Mouse (Mus musculus) heart, embryonic 13.5 days (tissue): Measurements from ENCODE around the gene Snx1. TPM values are rescaled to one million over a fixed set of nuclear protein-coding genes. Genes with fewer than 3 reads are reported as not detected.

Source experiments
- ATAC-seq: fragments of 200-750 bp; cut with Nextera tagmentation; 2 replicates; pipeline ENCODE4 v1.8.0; 2017; ENCODE audit warnings: moderate TSS enrichment; ENCODE audit not compliant: insufficient number of reproducible peaks, low FRiP score, low TSS enrichment; ENCODE audit errors: extremely low read depth
- H3K27ac ChIP-seq: fragments of 300-500 bp; sonication (generic); replicated peaks from 2 replicates; pipeline ENCODE4 v1.5.1; 2015; ENCODE audit warnings: moderate library complexity, mild to moderate bottlenecking, inconsistent platforms
- H3K27me3 ChIP-seq: fragments of 300-500 bp; sonication (generic); replicated peaks from 2 replicates; pipeline ENCODE4 v1.6.1; 2015; ENCODE audit warnings: mild to moderate bottlenecking, inconsistent platforms
- H3K36me3 ChIP-seq: fragments of 300-500 bp; sonication (generic); 2 replicates; pipeline ENCODE4 v1.6.1; 2015; ENCODE audit warnings: mild to moderate bottlenecking, inconsistent platforms
- H3K4me1 ChIP-seq: fragments of 300-500 bp; sonication (generic); 2 replicates; pipeline ENCODE4 v1.6.1; 2015; ENCODE audit warnings: inconsistent platforms
- H3K4me2 ChIP-seq: fragments of 300-500 bp; sonication (generic); 2 replicates; pipeline ENCODE4 v1.6.1; 2015; ENCODE audit warnings: inconsistent platforms, mild to moderate bottlenecking, moderate library complexity
- H3K4me3 ChIP-seq: fragments of 300-500 bp; sonication (generic); 2 replicates; pipeline ENCODE4 v1.5.1; 2015; ENCODE audit warnings: moderate library complexity, mild to moderate bottlenecking, inconsistent platforms
- H3K9ac ChIP-seq: fragments of 300-500 bp; sonication (generic); 2 replicates; pipeline ENCODE4 v1.6.1; 2015; ENCODE audit warnings: inconsistent platforms, mild to moderate bottlenecking, moderate library complexity
- H3K9me3 ChIP-seq: fragments of 300-500 bp; sonication (generic); 2 replicates; pipeline ENCODE4 v1.6.1; 2016; ENCODE audit warnings: inconsistent platforms
- WGBS: fragments of 180-500 bp; shearing (Covaris S2); methylation state at CpG from one replicate; pipeline ENCODE4 v1.1.7; 2015; ENCODE audit warnings: mixed read lengths; 5-methylcytosine and 5-hydroxymethylcytosine counted together
- polyA plus RNA-seq: library from polyadenylated mRNA; unstranded; fragments of >200 nt; fragmentation: Nextera tagmentation; extraction: Ambion mirVana; gene quantifications from 2 replicates; pipeline ENCODE4 v1.2.1, GENCODE M21; 2015

The Snx1 gene
- polyA plus RNA-seq, 1 experiment from 2014 or later, result 59.6 TPM

DNA sequence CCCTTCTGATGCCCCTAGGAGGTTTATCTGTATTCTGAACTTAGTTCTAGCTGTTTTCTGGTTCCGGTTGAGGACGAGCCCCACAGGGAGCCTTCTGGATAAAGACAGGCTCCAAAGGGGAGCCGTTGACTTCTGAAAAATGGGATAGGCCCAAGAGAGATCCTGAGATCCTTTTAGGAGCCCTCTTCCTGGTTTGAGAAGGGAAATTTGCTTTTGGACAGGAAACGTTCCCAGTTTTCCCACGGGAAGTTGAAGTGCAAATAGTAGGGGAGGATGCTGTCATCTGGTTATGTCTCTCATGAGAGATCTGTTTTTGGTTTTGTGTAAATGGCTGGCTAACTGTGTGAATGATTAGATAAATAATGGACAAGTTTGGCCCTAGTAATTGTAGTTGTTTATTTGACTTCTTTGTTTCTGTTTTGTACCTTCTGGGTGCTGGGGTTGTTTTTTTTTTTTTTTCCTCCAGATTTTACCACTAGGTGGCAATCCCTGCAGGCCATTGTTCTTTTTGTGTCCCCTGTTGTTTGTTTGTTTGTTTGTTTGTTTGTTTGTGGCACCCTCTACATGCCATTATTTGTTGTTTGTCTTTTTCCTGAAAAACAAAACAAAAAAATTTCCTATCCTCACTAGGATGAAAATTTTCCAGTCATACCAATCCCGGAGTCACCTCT, 76.3 kb downstream of the Snx1 start:
- Histone ChIP-seq H3K9me3 (peaks cover 6% of the 10 kb centered on the region), H3K36me3 (0 out of 2 replicates have a peak, but pooled peaks cover 3% of the 10 kb centered on the region), H3K4me3 (no peak overlapping the region), H3K27me3 (no peaks in the 10 kb centered on the region), H3K9ac (no peak overlapping the region), H3K4me2 (no peak overlapping the region), H3K4me1 (peaks cover 4% of the 10 kb centered on the region; the same call in 1 of the 2 replicates), H3K27ac (no peak overlapping the region)
- 61% methylated on average over 6 of the region's 6 CpGs for WGBS
- no peak for ATAC-seq

DNA sequence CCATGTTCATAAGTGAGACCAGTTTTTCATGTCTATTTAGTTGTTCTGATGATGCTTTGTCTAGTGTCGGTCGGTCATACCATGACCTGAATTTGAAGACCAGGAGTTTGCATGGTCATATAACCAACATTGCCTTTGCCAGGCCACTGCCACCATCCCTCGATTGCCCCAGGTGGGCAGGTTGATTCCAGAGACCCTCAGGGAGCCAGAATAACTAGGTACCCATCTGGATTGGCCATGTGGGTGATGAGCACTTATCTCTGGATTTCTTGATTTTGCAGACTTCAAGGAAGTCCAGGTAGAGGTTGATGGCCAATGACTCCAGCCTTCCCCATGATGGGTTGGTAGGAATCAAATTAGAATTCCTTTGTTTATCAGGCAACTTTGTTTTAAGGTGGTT, 83.1 kb downstream of the Snx1 start:
- no peaks in the 10 kb centered on the region for H3K27me3 ChIP-seq
- WGBS, result 89% methylated on average over 3 of the region's 3 CpGs
- ATAC-seq, result no peak
- no peaks in the 10 kb centered on the region for H3K4me1 ChIP-seq
- no peak overlapping the region for H3K4me3 ChIP-seq
- peaks cover 36% of the 10 kb centered on the region for H3K36me3 ChIP-seq
- no peaks in the 10 kb centered on the region for H3K9me3 ChIP-seq
- H3K27ac ChIP-seq, result no peak overlapping the region
- H3K9ac ChIP-seq, result no peak overlapping the region
- H3K4me2 ChIP-seq, result no peak overlapping the region

DNA sequence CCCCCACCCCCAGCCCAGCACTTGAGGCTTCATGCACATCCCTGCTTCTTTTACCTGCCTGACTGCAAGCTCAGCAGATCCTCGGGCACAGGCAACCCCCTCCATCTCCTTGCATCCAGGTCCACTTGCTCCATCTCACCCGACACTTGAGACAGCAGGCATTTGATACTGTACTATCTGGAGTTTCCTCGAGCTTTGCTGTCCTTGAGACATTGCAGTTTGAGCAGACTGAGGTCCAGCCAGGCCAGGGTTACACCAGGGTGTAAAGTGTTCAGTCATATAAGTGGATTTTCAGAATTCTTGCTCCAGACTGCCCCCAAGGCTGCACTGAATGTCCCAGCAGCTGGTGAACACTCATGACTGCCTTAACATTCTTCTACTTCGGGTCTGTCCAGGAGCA, 84.1 kb downstream of the Snx1 start:
- Histone ChIP-seq H3K4me1 (no peaks in the 10 kb centered on the region), H3K4me3 (no peak overlapping the region), H3K27ac (no peak overlapping the region), H3K9me3 (no peaks in the 10 kb centered on the region), H3K9ac (no peak overlapping the region), H3K36me3 (peaks cover 44% of the 10 kb centered on the region), H3K4me2 (no peak overlapping the region), H3K27me3 (no peaks in the 10 kb centered on the region)
- 70% methylated on average over 4 of the region's 4 CpGs for WGBS
- ATAC-seq, result no peak

DNA sequence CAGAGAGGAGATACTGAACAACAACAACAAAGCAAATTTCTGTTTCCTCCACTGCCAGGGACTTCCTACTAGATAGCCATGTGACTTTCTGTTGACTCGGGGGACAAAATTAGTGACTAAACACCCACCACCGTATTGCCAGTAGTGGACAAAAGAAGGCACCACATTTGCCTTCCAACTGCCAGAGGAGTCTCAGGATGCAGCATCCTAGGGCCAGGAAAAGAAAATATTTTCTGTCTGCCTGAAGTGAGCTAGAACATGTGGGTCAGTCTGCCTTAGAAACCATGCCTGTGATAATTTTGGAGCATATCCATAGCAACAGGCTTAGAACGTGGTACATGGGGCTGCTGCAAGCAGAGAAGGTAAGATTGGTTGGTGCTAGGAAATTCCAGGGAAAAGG, 85.6 kb downstream of the Snx1 start:
- no peaks in the 10 kb centered on the region for H3K27me3 ChIP-seq
- no peak overlapping the region for H3K27ac ChIP-seq
- H3K9me3 ChIP-seq, result no peaks in the 10 kb centered on the region
- ATAC-seq, result no peak
- H3K4me2 ChIP-seq, result no peak overlapping the region
- no peak overlapping the region for H3K4me3 ChIP-seq
- no peaks in the 10 kb centered on the region for H3K4me1 ChIP-seq
- H3K9ac ChIP-seq, result no peak overlapping the region
- WGBS, result 70% methylated on average over 3 of the region's 3 CpGs
- H3K36me3 ChIP-seq, result peaks cover 56% of the 10 kb centered on the region

DNA sequence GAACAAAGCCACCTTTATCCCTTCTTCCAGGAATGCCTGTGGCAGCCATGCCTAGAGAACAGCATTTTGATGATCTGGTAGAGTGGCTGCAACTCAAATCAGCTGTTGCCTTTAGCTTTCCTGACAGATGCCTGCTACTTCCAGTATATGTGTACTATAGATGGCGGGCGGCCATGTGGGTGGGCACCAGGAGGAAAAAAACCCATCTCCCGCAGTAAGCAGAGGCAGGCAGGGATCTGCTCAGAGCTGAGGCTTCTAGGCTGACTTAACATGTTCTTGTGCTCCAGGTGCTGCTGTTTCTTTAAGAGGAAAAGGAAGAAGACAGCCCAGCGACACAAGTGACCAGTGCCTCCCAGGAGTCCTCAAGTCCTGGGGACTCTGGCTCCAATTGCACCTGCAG, 87.1 kb downstream of the Snx1 start:
- H3K27me3 ChIP-seq, result no peaks in the 10 kb centered on the region
- no peak for ATAC-seq
- H3K9me3 ChIP-seq, result no peaks in the 10 kb centered on the region
- no peak overlapping the region for H3K9ac ChIP-seq
- peaks cover 62% of the 10 kb centered on the region for H3K36me3 ChIP-seq
- no peak overlapping the region for H3K4me2 ChIP-seq
- H3K27ac ChIP-seq, result no peak overlapping the region
- no peak overlapping the region for H3K4me3 ChIP-seq
- no peaks in the 10 kb centered on the region for H3K4me1 ChIP-seq
- 79% methylated on average over 4 of the region's 4 CpGs for WGBS

DNA sequence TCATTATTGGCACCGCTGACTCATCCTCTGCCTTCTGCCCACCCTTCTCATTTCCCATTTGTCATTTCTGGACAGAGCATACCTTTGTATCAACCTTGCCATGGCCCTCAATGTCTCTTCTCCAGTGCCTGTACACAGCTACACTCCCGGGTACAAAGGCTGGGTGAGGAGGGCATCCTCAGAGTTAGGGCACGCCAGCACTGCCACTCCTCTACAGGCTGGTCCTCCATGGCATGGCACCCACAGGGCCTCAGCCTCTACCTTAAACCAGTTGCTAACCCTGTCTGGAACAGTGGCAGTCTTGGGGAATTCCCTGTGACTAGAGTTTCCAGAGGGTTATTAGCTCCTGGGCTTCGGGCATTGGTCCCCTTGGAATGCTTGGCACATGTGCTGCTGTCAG, 87.8 kb downstream of the Snx1 start:
- H3K27ac ChIP-seq, result no peak overlapping the region
- H3K9ac ChIP-seq, result no peak overlapping the region
- WGBS, result 94% methylated on average over 4 of the region's 4 CpGs
- H3K4me3 ChIP-seq, result no peak overlapping the region
- H3K4me2 ChIP-seq, result no peak overlapping the region
- peaks cover 69% of the 10 kb centered on the region for H3K36me3 ChIP-seq
- no peaks in the 10 kb centered on the region for H3K27me3 ChIP-seq
- no peak for ATAC-seq
- H3K9me3 ChIP-seq, result no peaks in the 10 kb centered on the region
- no peaks in the 10 kb centered on the region for H3K4me1 ChIP-seq

Other genes starting within 250 kb of the Snx1 start
- 99.5 and 114 TPM in 2 replicates for gene Pclaf, start 236.3 kb downstream of the Snx1 start, polyA plus RNA-seq
- gene Trip4, start 217.8 kb downstream of the Snx1 start, polyA plus RNA-seq, result 21.3 and 22.4 TPM in 2 replicates
- gene Csnk1g1, start 217.7 kb downstream of the Snx1 start, polyA plus RNA-seq, result 12.0 and 12.5 TPM in 2 replicates
- 372 and 396 TPM in 2 replicates for gene Ppib, start 66.4 kb downstream of the Snx1 start, polyA plus RNA-seq
- 2.3 and 3.0 TPM in 2 replicates for gene Snx22, start 56.9 kb downstream of the Snx1 start, polyA plus RNA-seq
- 152 and 172 TPM in 2 replicates for gene Ciao2a, start within 50 bp of the Snx1 start, polyA plus RNA-seq
- 4.5 and 4.6 TPM in 2 replicates for gene Dapk2, start 31.6 kb upstream of the Snx1 start, polyA plus RNA-seq
- 16.7 and 17.4 TPM in 2 replicates for gene Herc1, start 223.9 kb upstream of the Snx1 start, polyA plus RNA-seq